Mouse (Mus musculus) adrenal gland, adult (tissue): ENCODE data around the gene Slit1.
A peak's percentile ranks its signal among the peaks of the same experiment; 100 is the strongest.

Experiments
- DNase-seq, 2 experiments: peaks; one replicate each; pipeline ENCODE4 v3.0.0; 2022 to 2023; ENCODE audit warnings: low spot score in 1 of 2; ENCODE audit not compliant: inconsistent age in 2 of 2

The Slit1 gene

DNA sequence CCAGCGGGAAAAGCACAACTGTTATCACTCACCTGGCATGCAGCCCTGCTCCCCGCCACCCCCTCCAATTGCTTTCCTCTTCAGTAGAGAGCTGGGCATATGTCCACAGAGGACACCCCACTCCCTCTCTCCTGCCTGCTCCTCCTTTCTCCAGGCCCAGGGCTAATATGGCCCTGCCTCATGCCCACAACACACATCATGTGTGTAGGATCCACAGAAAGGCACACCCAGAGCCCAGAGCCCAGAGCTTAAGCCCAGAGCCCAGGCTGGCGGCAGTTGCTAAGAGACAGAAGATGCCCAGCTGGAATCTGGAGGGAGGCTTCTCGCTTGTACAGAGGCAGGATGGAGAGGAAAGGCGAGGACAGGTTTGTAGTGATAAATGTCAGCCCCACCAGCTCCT lies 49.7 kb downstream of the Slit1 start:
- no peak for DNase-seq

DNA sequence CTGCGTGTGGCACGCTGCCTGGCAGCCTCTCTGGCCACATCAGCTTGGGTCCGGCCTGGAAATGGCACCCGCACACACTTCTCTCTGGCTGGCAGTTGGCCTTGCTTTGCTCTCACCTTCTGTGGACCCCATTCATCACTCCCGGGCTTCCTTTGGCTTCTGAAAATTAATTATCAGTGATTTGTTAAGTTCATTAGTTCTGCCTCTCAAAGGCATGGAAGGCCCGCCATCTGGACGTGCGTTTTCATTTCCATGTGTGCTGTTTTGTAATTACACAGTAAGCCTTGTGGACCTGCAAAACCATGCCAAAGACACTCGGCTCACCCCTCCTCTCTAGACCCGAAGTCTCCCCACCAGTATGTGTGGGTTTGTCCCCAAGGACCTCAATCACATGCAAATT lies 53.4 kb downstream of the Slit1 start:
- DNase-seq: no peak

DNA sequence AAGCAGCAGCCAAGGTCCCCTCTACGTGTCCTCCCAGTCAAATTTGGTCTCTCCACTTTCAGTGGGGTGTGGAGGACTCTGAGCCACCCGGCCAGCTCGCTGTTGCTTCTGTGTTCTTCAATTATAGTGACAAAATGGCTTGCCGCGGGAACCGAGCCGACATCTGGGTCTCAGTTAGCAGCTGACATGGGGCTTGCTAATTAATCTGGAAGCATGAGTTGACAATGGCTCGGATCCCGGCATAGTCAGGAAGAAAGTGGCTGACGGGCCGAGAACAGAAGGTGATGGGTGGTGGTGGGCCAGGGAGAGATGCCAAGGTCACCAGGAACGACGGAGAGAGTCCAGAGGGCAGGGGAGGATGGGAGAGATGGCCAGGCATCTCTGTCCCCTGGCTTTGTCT lies 55.2 kb downstream of the Slit1 start:
- DNase-seq: no peak

DNA sequence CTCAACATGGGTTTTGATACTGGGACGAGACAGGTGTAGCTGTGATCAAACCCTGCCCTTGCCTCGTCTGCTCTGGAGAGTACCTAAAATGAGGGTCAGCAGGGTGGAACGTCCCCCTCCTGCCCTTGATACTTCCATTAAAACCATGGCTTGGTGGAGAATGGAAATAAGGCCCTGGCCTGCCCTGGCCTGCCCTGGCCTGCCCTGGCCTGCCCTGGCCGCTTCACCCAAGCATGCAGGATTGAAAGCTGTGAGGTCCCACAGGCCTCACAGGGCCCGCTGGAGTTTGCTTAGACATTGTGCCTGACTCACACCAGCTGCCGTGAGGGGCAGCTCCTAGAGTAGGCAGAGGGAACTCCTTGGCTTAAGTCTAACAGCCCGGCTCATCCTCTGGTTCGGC lies 55.6 kb downstream of the Slit1 start:
- no peak for DNase-seq

DNA sequence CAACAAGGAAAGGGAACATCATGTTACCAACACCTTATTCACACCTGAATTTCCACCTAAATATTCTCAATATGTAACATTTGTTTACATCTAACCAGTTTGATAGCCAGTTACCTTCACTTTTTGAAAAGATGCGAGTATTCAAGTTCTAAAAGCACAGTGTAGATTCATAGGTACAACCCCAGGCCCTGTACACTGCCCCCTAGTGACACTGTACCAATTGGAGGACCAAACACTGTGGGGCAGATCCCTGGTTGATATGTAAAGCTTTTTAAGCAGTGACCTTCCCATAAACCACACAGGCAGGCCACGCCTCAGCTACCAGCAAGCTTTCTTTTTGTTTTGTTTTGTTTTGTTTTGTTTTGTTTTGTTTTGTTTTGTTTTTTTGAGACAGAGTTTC lies 57.3 kb downstream of the Slit1 start:
- no peak for DNase-seq

DNA sequence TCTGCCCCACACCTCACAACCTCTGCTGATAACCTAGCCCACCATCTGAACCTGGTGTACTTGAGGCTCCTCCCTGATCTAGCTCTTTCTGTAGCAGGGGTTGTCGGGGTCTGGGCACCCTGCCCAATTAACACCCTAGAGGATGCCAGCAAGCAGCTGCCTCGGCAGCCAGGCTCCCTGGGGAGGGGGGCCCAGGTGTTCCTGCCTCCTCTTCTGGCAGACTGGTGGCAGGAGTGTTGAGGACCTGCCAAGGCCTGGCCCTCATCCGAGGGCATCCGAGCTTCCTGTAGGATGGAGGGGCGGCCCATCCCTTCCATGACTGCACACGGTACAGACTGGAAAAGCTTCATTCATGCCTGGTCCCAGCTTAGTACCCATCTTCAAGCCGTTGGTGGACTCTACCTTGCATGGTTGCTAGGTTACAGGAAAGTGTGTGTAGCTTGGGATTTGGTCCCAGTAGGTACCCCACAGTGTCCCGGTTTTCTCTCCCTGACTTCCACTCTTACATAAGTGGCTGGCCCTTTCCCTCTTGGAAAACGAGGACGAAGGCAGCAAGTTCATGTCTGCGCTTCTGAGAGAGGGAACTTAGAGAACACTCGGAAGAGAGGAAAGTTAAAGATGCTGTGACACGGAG lies 57.9 kb downstream of the Slit1 start:
- no peak for DNase-seq

DNA sequence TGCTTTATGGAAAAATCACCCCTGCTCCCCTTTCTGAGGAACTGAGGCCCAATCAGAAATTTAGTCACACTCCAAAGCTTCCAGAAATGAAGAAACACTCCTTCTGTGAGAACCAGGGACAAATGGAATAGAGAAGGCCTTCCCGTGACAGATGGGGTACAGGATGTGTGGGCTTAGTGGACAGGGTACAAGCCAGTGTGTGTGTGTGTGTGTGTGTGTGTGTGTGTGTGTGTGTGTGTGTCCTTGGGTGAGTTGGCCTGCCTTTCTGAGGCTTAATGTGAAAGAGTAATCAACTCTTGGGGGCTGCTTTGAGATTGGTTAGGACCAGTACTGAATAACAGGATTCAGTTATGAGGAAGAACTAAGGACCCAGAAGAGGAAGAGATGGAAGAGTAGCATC lies 58.6 kb downstream of the Slit1 start:
- DNase-seq: no peak

DNA sequence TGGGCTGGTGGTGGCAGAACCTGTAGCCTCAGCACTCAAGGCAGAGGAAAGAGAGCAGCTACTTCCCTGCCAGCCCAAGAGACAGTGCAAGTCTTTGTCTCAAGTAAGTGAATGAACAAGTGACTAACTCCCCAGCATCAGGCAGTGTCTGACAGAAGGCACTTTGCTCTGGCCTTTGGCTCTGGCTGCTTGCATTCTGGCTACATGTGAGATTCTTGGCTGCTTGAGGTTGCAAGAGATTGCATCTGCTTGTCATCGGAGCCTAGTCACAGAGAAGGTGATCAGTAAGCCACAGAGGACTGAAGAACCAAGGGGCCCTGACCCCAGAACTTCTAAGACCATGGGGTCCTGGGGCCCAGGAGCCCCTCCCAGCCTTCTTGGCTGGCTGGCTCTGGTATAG lies 59.5 kb downstream of the Slit1 start:
- no peak for DNase-seq

DNA sequence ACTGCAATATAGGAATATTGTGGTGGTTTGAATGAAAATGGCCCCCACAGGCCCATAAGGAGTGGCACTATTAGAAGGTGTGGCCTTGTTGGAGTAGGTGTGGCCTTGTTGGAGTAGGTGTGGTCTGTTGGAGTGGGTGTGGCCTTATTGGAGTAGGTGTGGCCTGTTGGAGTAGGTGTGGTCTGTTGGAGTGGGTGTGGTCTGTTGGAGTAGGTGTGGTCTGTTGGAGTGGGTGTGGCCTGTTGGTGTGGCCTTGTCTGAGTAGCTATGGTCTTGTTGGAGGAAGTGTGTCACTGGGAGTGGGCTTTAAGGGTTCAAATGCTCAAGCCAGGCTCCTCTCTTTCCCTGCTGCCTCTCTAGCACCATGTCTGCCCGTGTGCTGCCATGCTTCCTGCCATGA lies 63.2 kb downstream of the Slit1 start:
- no peak for DNase-seq

DNA sequence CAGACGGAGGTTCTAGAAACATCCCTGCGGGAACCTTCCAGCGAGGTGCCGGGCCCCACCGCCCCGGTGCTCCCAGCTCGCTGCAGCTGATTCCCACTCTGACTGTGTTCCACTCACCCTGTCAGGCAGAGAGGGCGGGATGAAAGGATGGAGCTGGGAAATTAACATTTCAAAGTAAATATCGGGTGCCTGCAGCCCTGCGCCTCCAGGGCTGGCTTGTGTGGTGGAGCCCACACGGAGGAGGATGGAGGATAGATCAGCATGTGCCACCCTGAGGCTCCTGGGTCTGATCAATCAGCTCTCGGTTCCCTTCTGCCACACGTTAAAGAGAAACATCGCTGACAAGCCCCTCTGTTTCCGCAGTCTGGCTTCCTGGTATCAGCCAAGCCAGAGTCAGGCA lies 64.4 kb downstream of the Slit1 start:
- DNase-seq: no peak

DNA sequence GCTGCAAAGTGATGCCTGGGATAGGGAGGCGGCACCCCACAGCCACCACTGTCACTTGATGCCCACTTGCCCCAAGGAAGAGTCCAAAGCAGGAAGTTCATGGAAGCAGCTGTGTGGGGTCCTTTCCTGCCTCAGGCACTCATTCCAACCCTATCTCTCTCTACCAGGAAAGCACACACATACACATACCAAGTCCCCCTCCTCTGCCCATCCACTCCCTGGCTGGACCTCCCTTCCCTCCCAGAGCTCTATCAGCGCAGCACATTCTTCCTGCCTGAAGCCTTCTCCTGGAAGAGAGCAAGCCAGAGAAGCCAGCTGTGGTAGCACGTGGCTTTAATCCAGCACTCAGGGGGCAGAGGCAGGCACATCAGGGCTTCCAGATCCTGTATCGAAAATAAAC lies 65.9 kb downstream of the Slit1 start:
- DNase-seq: no peak

DNA sequence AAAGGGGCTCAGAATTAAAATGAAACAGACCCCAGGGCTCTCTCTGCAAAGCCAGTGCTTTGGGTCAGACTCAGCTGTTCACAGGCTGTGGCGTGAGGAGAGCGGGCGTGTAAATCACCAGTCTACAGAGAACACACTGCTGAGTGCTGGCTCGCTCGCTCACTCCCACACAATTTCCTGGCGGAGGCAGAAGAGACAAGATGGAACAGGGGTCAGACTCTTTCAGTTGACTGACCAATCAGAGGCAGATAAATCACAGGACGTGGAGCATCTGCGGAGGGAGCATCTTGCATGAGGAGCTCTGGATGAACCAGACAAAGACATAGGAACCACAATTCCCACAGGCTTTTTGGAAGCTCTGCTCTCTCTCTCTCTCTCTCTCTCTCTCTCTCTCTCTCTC lies 67.9 kb downstream of the Slit1 start:
- no peak for DNase-seq

DNA sequence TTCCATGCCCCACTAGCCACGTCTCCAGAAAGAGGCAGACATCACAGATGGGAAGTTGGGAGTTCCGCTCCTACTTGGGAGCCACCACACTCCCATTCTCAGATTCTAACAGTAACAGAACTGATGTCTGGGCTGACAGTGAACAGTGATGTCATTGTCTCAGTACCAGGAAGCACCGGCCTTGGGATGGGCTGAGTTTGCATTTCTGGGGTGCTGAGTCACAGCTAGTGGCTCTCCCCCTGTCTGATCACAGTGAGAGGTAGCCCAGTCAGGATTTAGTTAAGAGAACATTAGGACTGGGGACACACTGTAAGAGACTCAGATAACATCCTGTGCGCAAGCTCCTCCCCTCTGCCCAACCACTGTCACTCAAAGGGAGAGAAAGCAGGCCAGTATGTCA lies 69.1 kb downstream of the Slit1 start:
- peak; percentile 92 to 93 for DNase-seq

DNA sequence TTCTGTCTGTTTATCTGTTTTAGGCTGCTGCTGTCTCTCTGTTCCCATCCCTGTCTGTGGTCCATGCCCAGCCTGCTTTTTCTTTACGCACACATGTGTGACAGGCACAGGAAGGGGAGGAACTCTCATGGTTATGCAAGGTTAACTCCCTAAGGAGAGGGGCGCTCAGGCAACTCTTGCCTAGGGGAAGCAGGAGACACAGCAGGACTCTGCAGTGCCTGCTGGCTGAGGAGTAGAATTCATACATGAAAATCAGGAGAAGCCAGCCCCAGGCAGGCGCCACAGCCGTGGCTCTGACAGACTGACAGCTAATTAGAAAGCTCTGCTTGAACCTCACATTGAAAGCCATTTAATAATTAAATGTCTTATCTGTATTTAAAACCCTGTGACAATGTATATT lies 70.6 kb downstream of the Slit1 start:
- no peak for DNase-seq

DNA sequence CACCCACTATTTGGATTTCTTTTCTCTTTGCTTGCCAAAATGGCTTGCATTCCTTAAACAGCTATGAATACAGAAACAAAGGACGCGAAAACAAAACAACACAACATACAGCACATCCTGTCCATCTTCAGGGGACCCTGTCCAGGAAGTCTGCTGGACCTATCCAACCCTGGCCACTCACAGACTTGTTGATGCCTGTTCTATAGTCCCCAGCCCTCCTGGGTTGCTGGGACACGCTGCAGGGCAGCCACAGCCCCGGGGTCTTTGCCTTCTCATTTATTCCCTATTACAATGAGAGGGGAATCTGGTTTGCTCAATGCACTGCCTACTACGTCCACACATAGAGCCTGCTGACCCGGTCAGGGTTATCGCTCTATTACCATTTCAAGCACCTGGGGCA lies 72.5 kb downstream of the Slit1 start:
- no peak for DNase-seq

DNA sequence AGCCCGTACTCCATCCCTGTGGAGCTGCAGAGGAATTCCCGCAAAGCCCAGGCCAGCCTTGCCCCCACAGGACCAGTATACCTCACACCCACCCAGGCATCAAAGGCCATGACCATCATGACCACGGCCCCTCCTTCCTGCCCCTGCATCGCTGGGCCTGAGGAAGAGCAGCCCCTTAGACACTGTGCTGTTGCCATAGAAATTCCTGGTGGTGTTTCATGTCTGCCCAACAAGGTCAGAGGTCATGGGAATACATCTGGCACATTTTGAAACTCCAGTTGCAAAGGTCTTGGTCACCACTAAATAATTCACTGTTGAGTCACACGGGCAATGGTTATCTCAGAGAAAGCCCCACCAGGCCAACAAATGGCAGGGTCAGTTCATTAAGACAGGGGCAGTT lies 73.0 kb downstream of the Slit1 start:
- DNase-seq: peak; percentile 80 to 90

DNA sequence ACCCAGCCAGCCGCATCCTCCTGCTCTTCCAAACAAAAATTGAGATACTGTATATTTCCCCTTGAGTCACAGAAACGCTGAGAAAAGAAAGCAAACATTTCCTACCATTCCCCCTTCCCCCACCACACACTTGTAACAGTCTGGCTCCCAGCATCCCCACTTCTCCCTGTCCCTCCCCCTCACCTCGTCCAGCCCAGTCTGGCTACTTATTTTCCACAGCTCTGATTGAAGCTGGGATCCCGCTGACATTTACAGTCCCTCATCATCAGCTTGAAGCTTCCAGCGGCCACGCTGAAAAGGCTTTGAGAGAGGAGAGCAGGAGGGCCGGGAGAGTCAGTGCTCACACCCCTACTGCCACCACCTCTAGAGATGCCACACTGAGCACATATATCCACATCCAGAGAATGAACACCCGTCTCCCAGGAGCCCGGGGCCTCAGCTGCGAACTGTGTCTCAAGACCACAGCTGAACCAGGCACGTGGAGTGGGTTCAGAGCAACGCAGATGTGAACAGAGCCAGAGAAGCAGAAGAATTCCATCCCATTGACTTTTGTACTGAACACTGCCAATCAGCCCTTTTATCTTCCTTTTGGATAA lies 73.6 kb downstream of the Slit1 start:
- peak in 1 of 2 experiments; percentile 43 for DNase-seq

DNA sequence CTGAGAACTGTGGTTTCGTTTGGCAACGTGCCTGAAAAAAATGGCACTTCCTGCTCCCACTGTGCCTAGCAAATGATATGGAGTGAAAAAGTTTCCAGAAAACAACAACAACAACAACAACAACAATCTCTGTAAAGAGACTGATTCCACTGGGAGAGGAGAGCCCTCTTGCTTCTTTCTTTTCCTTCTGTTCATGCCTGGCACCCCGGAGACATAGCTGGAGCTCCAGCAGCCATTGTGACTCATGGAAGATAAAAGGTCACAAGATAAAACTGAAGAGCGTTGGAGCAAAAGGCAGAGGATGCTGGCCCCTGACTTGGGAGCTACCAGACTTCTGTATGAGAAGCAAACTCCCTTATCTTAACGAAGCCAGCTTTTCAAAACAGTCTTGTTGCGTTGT lies 75.9 kb downstream of the Slit1 start:
- DNase-seq: peak; percentile 48 to 76

DNA sequence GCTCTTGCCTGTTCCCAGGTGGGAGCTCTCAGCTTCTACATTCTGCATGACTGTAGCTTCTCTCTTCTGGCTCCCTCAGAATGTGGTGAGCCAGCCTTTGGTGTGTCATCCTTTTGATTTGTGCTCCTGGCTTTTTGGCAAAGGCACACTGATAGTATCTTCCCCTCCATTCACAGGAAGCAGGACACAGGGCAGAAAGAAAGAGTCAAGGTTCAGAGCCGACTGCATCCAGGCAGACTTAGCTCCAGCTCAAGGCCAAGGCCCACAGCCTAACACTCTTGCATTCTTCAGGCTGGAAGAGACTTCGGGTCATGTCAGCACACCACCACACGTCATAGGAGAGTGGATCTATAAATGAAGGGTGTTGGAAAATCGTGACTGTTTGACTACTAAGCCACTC lies 77.5 kb downstream of the Slit1 start:
- peak; percentile 79 to 87 for DNase-seq

DNA sequence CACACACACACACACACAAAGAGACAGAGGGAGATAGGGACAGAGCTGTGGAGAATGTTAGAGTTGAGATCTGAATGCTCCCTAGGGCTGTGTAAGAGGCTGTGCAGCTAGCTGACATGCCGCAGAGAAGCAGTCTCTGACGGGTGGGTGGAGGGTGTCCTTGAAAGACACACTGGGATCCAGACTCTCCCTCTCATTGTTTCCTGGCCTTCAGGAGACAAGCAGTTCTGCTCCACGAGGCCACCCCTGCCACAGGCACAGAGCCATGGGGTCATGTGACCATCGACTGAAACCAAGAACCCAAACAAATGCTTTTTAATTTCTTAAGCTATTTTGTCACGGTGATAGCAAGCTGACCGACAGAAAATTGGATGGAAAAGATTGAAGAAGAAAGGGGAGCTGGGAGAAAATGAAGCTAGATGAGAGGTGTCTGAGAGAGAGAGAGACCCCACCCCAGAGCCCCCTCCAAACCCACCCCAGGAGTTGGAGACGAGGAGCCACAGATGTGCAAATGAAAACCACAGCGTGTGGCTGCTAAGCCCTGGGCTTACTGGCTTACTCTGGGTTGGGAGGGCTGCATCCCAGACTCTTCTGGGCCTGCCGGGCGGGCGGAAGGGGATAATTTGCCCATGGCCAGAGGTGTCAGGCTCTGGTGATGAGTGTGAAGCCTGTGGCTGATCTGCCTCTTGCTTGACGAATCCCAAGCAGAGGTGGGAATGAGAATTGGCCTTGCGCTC lies 79.8 kb downstream of the Slit1 start:
- peak; percentile 82 to 84 for DNase-seq

DNA sequence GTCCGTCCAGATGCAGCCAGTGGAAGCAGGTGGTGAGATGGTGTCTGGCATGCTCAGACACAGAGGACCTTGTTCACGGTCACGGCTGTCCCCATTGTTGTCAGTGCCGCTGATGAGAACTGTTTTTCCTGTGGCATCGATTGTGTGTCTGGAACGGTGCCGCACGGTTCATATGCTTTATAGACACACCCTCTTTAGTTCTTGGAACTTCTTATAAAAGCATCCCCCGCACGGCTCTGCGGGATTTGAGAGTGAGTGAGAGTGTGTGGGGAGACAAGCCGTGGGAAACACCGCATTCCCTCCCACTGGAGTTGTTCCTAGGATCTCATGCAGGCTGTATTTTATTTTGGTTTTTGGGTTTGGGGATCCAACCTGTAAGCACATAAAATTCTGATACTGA lies 82.0 kb downstream of the Slit1 start:
- no peak for DNase-seq

DNA sequence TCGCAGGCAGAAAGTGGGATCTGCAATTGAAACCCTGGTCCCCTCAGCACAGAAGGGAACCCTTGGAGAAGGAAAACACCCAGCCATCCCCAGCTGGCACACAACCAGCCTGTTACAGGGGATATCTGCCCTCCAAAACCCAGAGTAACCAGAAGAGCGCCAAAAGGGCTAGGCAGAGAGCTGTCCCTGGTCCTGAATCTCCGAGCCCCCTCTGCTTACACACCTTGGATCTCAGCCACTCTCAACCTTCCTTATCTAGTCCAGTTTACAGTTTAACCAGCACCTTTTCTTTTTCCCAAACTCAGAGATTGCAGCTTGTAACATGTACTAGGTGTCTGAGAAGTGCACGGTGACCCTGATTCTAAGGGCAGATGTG lies 82.5 kb downstream of the Slit1 start:
- peak; percentile 43 to 74 for DNase-seq
